Mouse (Mus musculus) cortical plate, adult 2 months (tissue): ENCODE results near the gene Tvp23b. TPM values are rescaled to one million over a fixed set of nuclear protein-coding genes. Genes with fewer than 3 reads are reported as not detected.

ENCODE experiments used
- H3K27ac ChIP-seq: fragments of 200-500 bp; 2 replicates; pipeline ENCODE4 v1.5.1; 2012; ENCODE audit warnings: low read length, control low read depth, inconsistent platforms; ENCODE audit not compliant: insufficient read depth
- H3K4me1 ChIP-seq: fragments of 200-500 bp; 2 replicates; pipeline ENCODE4 v1.6.1; 2011; ENCODE audit warnings: low read length; ENCODE audit not compliant: control insufficient read depth, insufficient read depth
- H3K4me3 ChIP-seq: fragments of 200-500 bp; 2 replicates; pipeline ENCODE4 v1.5.1; 2011; ENCODE audit warnings: mild to moderate bottlenecking, low read length, control low read depth; ENCODE audit not compliant: insufficient read depth
- CTCF ChIP-seq: fragments of 200-500 bp; IDR thresholded peaks from 2 replicates; pipeline ENCODE4 v1.5.1; 2011; ENCODE audit warnings: mild to moderate bottlenecking, control low read depth, low read length; ENCODE audit not compliant: insufficient read depth; ENCODE audit errors: extremely low read depth
- POLR2A ChIP-seq: fragments of 200-500 bp; IDR thresholded peaks from 2 replicates; pipeline ENCODE4 v1.6.1; 2011; ENCODE audit warnings: mild to moderate bottlenecking, low read length, control low read depth; ENCODE audit not compliant: insufficient read depth; ENCODE audit errors: extremely low read depth
- polyA plus RNA-seq: library from polyadenylated mRNA; depleted of rRNA; stranded (reverse); fragments of >200 nt; gene quantifications from 2 replicates; pipeline ENCODE4 v1.2.3, GENCODE M21; 2012; rRNA removed

Gene Tvp23b
- polyA plus RNA-seq, 1 experiment, result 32.8 TPM

- Histone ChIP-seq H3K27ac (no peak overlapping the region), H3K4me3 (no peak overlapping the region), H3K4me1 (no peaks in the 10 kb centered on the region)
- TF ChIP-seq CTCF (no peak), POLR2A (no peak)
These were observed 76.5 kb downstream of the Tvp23b start for GRCm38 (mm10) chr11:62955776-62956175.

- H3K4me3 ChIP-seq, result no peak overlapping the region
- no peak overlapping the region for H3K27ac ChIP-seq
- no peak for TF ChIP-seq CTCF
- TF ChIP-seq POLR2A, result no peak
- H3K4me1 ChIP-seq, result no peaks in the 10 kb centered on the region
These were observed 78.4 kb downstream of the Tvp23b start for GRCm38 (mm10) chr11:62957626-62958180.

DNA sequence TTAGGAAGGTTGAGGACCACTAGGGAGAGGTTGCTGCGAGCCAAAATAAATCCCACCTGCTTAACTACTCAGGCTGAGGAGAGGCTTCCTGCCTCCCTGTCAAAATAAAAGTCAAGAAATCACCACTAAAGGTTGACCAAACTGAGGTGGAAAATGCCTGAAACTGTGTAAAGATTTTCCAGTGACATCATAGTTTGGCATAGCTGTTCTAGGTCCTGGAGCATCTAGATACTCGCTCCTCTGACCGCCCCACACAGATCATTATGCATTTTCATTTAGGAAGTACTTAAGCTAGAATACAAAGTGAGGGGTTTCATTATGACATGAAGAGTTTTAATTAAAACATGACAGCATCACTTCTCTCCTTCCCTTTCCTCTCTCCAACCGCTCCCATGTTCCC is 84.0 kb downstream of the Tvp23b start:
- Histone ChIP-seq H3K4me1 (no peaks in the 10 kb centered on the region), H3K4me3 (no peak overlapping the region), H3K27ac (no peak overlapping the region)
- no peak for TF ChIP-seq CTCF
- TF ChIP-seq POLR2A, result no peak

GRCm38 (mm10) chr11:62966424-62966764 is 87.1 kb downstream of the Tvp23b start:
- H3K4me1 ChIP-seq, result no peaks in the 10 kb centered on the region
- peak overlapping the region; percentile 20; the same call in 1 of the 2 replicates for H3K27ac ChIP-seq
- TF ChIP-seq POLR2A (no peak), CTCF (no peak)
- H3K4me3 ChIP-seq, result no peak overlapping the region

Other genes starting within 250 kb of the Tvp23b start
- 19.7 and 22.1 TPM in 2 replicates for gene Lrrc75a, start 230.9 kb upstream of the Tvp23b start, polyA plus RNA-seq
- gene Mmgt2, start 230.8 kb upstream of the Tvp23b start, polyA plus RNA-seq, result 36.2 and 39.3 TPM in 2 replicates
- gene Zfp287, start 147.6 kb upstream of the Tvp23b start, polyA plus RNA-seq, result 13.2 and 13.6 TPM in 2 replicates
- gene Gm10428, start 126.4 kb upstream of the Tvp23b start, polyA plus RNA-seq, result not detected in 2 replicates
- gene Zfp286, start 90.0 kb upstream of the Tvp23b start, polyA plus RNA-seq, result 19.6 and 22.4 TPM in 2 replicates
- 1.6 TPM in 2 replicates for gene Trim16, start 59.2 kb upstream of the Tvp23b start, polyA plus RNA-seq
- 0.58 and 0.93 TPM in 2 replicates for gene Fbxw10, start 32.4 kb upstream of the Tvp23b start, polyA plus RNA-seq
- not detected in 2 replicates for gene Cdrt4, start 71.7 kb downstream of the Tvp23b start, polyA plus RNA-seq
- gene Tekt3, start 182.2 kb downstream of the Tvp23b start, polyA plus RNA-seq, result not detected in 2 replicates
- 21.8 and 22.2 TPM in 2 replicates for gene Pmp22, start 249.5 kb downstream of the Tvp23b start, polyA plus RNA-seq